Mouse (Mus musculus) embryo, embryonic 11.5 days (tissue): ENCODE measurements around the gene Ube3a.

Source experiments
- DNase-seq: peaks from one replicate; pipeline ENCODE4 v3.0.0-alpha.2; 2012; ENCODE audit warnings: low read depth, low spot score

Gene Ube3a

GRCm38 (mm10) chr7:59228045-59228865, at the start of gene Ube3a:
Gene Ube3a (plus strand): TSS chr7:59228750.
- peak; percentile 91 for DNase-seq

- DNase-seq = no peak
Measured at GRCm38 (mm10) chr7:59192831-59193230, 35.7 kb upstream of the Ube3a start.

- no peak for DNase-seq
Measured at GRCm38 (mm10) chr7:59214911-59215310, 13.6 kb upstream of the Ube3a start.

GRCm38 (mm10) chr7:59221244-59221643, 7.3 kb upstream of the Ube3a start:
- DNase-seq = no peak

- DNase-seq = no peak
Measured at GRCm38 (mm10) chr7:59228866-59229182, 274 bp downstream of the Ube3a start.

GRCm38 (mm10) chr7:59229183-59229911, 797 bp downstream of the Ube3a start:
- DNase-seq = peak; percentile 24

- no peak for DNase-seq
Measured at GRCm38 (mm10) chr7:59230304-59230703, 1.8 kb downstream of the Ube3a start.

GRCm38 (mm10) chr7:59230768-59231167, 2.2 kb downstream of the Ube3a start:
- no peak for DNase-seq

GRCm38 (mm10) chr7:59231960-59232359, 3.4 kb downstream of the Ube3a start:
- no peak for DNase-seq

GRCm38 (mm10) chr7:59234773-59235401, 6.3 kb downstream of the Ube3a start:
- DNase-seq = no peak

GRCm38 (mm10) chr7:59243257-59243656, 14.7 kb downstream of the Ube3a start:
- DNase-seq = no peak

- DNase-seq = no peak
Measured at GRCm38 (mm10) chr7:59245541-59245940, 17.0 kb downstream of the Ube3a start.

- no peak for DNase-seq
Measured at GRCm38 (mm10) chr7:59253373-59253772, 24.8 kb downstream of the Ube3a start.

GRCm38 (mm10) chr7:59265538-59265937, 37.0 kb downstream of the Ube3a start:
- DNase-seq = no peak

GRCm38 (mm10) chr7:59271775-59272174, 43.2 kb downstream of the Ube3a start:
- DNase-seq = no peak

- DNase-seq = no peak
Measured at GRCm38 (mm10) chr7:59312576-59312975, 84.0 kb downstream of the Ube3a start.

- no peak for DNase-seq
Measured at GRCm38 (mm10) chr7:59322759-59323158, 94.2 kb downstream of the Ube3a start.
